Mouse (Mus musculus): ENCODE data around the gene Cd28.

DNA sequence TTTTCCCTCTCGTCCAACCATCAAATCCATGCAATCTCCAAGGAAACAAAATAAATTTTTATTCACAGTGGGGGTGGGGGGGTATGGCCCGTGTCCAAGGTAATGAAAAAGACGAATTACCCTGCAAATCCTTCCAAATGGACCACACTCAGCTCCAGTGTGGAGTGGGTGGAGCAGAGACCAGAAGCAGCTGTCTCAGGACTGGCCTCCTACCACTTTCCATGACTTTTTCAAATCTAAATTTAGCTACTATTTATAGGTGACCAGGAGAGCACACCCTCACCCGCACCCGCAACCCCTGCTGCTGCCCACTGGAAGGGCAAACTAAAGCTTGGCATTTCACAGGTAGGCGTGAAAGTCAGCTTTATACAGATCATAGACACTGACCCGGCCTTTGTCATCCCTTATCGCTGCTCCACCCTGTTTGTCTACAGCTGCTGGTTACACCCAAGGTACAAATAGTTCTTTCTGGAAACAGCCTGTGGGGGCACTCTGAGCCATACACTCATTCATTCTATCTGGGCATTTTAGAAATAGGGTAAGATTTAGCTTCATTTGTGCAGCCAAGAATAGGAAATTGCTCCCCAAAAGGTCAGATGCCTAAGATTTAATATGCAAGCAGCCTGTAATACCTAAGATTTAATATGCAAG, 62.0 kb downstream of the Cd28 start:
- TF ChIP-seq CTCF (IDR thresholded peaks at IDR 0.05; ENCODE audit: low read depth) (no peak), EP300 (IDR thresholded peaks at IDR 0.05; ENCODE audit: low read depth) (no peak)

Measured in liver, postnatal 0 days (tissue).